Mouse (Mus musculus) lung, postnatal 0 days (tissue): ENCODE results near the gene Pxk. TPM values are rescaled to one million over a fixed set of nuclear protein-coding genes. Genes with fewer than 3 reads are reported as not detected.

Experiments used
- ATAC-seq: fragments of 200-750 bp; cut with Nextera tagmentation; 2 replicates; pipeline ENCODE4 v1.8.0; 2017; ENCODE audit warnings: moderate library complexity
- DNase-seq: peaks from one replicate; pipeline ENCODE4 v3.0.0-alpha.2; 2016; ENCODE audit warnings: low spot score
- H3K27ac ChIP-seq: fragments of 300-500 bp; sonication (generic); 2 replicates; pipeline ENCODE4 v1.5.1; 2014; ENCODE audit warnings: antibody characterized with exemption, mild to moderate bottlenecking, low read length, mixed read lengths
- H3K27me3 ChIP-seq: fragments of 300-500 bp; sonication (generic); replicated peaks from 2 replicates; pipeline ENCODE4 v1.6.1; 2014; ENCODE audit warnings: low read length, mixed read lengths; ENCODE audit not compliant: insufficient read depth
- H3K36me3 ChIP-seq: fragments of 300-500 bp; sonication (generic); 2 replicates; pipeline ENCODE4 v1.6.1; 2014; ENCODE audit warnings: low read length, mixed read lengths; ENCODE audit not compliant: insufficient read depth
- H3K4me1 ChIP-seq: fragments of 300-500 bp; sonication (generic); 2 replicates; pipeline ENCODE4 v1.6.1; 2014; ENCODE audit warnings: antibody characterized with exemption, low read depth, low read length, mixed read lengths; ENCODE audit not compliant: insufficient read depth
- H3K4me2 ChIP-seq: fragments of 300-500 bp; sonication (generic); replicated peaks from 2 replicates; pipeline ENCODE4 v1.6.1; 2014; ENCODE audit warnings: low read depth, mild to moderate bottlenecking, low read length, moderate library complexity, mixed read lengths
- H3K4me3 ChIP-seq: fragments of 300-500 bp; sonication (generic); 2 replicates; pipeline ENCODE4 v1.5.1; 2014; ENCODE audit warnings: low read depth, low read length
- H3K9ac ChIP-seq: fragments of 300-500 bp; sonication (generic); replicated peaks from 2 replicates; pipeline ENCODE4 v1.6.1; 2014; ENCODE audit warnings: low read depth, mild to moderate bottlenecking
- H3K9me3 ChIP-seq: fragments of 300-500 bp; sonication (generic); 2 replicates; pipeline ENCODE4 v1.6.1; 2016; ENCODE audit warnings: low read length, mixed read lengths
- CTCF ChIP-seq: IDR thresholded peaks from 2 replicates; pipeline ENCODE4 v1.5.1; 2016; ENCODE audit warnings: antibody characterized with exemption, mild to moderate bottlenecking
- EP300 ChIP-seq: IDR thresholded peaks from 2 replicates; pipeline ENCODE4 v1.6.1; 2016; ENCODE audit warnings: antibody characterized with exemption, mild to moderate bottlenecking, control low read depth
- WGBS: fragments of 180-500 bp; shearing (Covaris S2); extraction: QIAGEN DNeasy Blood & Tissue Kit; methylation state at CpG from one replicate; pipeline ENCODE4 v1.1.7; 2014; 5-methylcytosine and 5-hydroxymethylcytosine counted together
- polyA plus RNA-seq: library from polyadenylated mRNA; unstranded; fragments of >200 nt; fragmentation: Nextera tagmentation; extraction: Ambion mirVana; gene quantifications from 2 replicates; pipeline ENCODE4 v1.2.1, GENCODE M21; 2015

Gene Pxk
- polyA plus RNA-seq, result 47.5 and 48.4 TPM in 2 replicates

- H3K4me1 ChIP-seq, result peaks cover 13% of the 10 kb centered on the region; the same call in 1 of the 2 replicates
- H3K27me3 ChIP-seq, result no peaks in the 10 kb centered on the region
- H3K4me3 ChIP-seq, result peak within 1 kb of the TSS; percentile 91
- peak; percentile 91 for ATAC-seq
- peak; percentile 92 for DNase-seq
- under 1% methylated on average over 58 of the region's 89 CpGs for WGBS
- H3K9me3 ChIP-seq, result no peaks in the 10 kb centered on the region
- H3K9ac ChIP-seq, result peak within 1 kb of the TSS; percentile 65
- no peak for TF ChIP-seq EP300
- TF ChIP-seq CTCF, result no peak
- no peaks in the 10 kb centered on the region for H3K36me3 ChIP-seq
- H3K27ac ChIP-seq, result peak within 1 kb of the TSS; percentile 82
- peak within 1 kb of the TSS; percentile 67 for H3K4me2 ChIP-seq
These were observed at the start of gene Pxk for GRCm38 (mm10) chr14:8097978-8098686. Gene Pxk (plus strand): TSS chr14:8098211.

DNA sequence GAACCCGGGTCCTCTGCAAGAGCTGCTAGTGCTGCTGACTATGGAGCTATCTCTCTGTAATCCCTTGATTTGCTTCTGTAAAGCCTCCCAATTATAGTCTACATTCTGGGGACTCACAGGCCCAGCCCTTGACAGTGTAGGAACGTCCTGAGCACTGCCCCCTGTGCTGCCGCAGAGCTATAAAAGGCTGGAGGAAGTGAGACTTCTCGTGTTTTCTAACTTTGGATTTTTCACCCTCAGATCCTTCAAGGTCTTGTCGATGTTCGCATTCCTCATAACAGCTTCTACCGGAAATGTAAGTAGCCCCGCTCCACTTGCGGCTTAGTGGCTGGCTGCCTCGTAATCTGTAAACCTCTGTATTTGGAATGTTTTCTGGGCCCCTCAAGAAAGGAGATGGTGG is 48.7 kb upstream of the Pxk start:
- no peak overlapping the region for H3K4me2 ChIP-seq
- TF ChIP-seq CTCF (no peak), EP300 (no peak)
- no peaks in the 10 kb centered on the region for H3K27me3 ChIP-seq
- WGBS, result 80% methylated on average over 10 of the region's 10 CpGs
- no peak overlapping the region for H3K27ac ChIP-seq
- DNase-seq (no peak), ATAC-seq (no peak)
- H3K4me1 ChIP-seq, result no peaks in the 10 kb centered on the region
- H3K36me3 ChIP-seq, result no peaks in the 10 kb centered on the region
- H3K4me3 ChIP-seq, result no peak overlapping the region
- H3K9ac ChIP-seq, result no peak overlapping the region
- H3K9me3 ChIP-seq, result no peaks in the 10 kb centered on the region

GRCm38 (mm10) chr14:8051869-8052268 is 46.1 kb upstream of the Pxk start:
- Histone ChIP-seq H3K4me2 (no peak overlapping the region), H3K27me3 (no peaks in the 10 kb centered on the region), H3K4me1 (no peaks in the 10 kb centered on the region), H3K36me3 (no peaks in the 10 kb centered on the region), H3K4me3 (no peak overlapping the region), H3K9ac (no peak overlapping the region), H3K9me3 (no peaks in the 10 kb centered on the region), H3K27ac (no peak overlapping the region)
- 90% methylated on average over 2 of the region's 2 CpGs for WGBS
- ATAC-seq (no peak), DNase-seq (no peak)
- TF ChIP-seq CTCF (no peak), EP300 (no peak)

GRCm38 (mm10) chr14:8052661-8053060 is 45.4 kb upstream of the Pxk start:
- Histone ChIP-seq H3K27me3 (no peaks in the 10 kb centered on the region), H3K27ac (no peak overlapping the region), H3K4me3 (no peak overlapping the region), H3K9me3 (no peaks in the 10 kb centered on the region), H3K4me2 (no peak overlapping the region), H3K36me3 (no peaks in the 10 kb centered on the region), H3K9ac (no peak overlapping the region), H3K4me1 (no peaks in the 10 kb centered on the region)
- ATAC-seq, result no peak
- no peak for TF ChIP-seq CTCF
- TF ChIP-seq EP300, result no peak
- no peak for DNase-seq
- WGBS, result over 99% methylated on average over 7 of the region's 7 CpGs

GRCm38 (mm10) chr14:8054310-8055102 is 43.5 kb upstream of the Pxk start:
- no peak overlapping the region for H3K27ac ChIP-seq
- H3K4me1 ChIP-seq, result no peaks in the 10 kb centered on the region
- DNase-seq (peak; percentile 73), ATAC-seq (peak; percentile 89)
- TF ChIP-seq EP300, result no peak
- no peak for TF ChIP-seq CTCF
- H3K9me3 ChIP-seq, result no peaks in the 10 kb centered on the region
- H3K36me3 ChIP-seq, result no peaks in the 10 kb centered on the region
- no peak overlapping the region for H3K9ac ChIP-seq
- no peaks in the 10 kb centered on the region for H3K27me3 ChIP-seq
- H3K4me3 ChIP-seq, result no peak overlapping the region
- WGBS, result 44% methylated on average over 17 of the region's 17 CpGs
- H3K4me2 ChIP-seq, result no peak overlapping the region

DNA sequence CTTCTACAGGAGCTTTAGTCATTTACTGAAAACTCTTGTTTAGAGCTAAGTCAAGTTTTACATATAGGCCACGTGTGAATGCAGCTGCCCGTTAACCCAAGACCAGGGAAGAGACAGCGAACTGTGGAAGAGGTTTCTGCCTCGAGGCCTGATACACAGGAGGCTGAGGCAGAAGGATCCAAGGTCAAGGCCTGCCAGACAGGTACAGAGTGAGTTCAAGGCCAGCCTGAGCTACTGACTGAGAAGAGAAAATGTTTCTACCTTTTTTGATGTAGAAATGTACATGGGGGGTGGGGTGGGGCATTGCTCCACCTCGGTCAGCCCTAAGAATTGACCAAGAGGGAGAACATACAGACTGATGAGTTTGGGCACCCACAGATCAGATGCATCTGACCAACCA is 41.9 kb upstream of the Pxk start:
- 89% methylated on average over 5 of the region's 5 CpGs for WGBS
- ATAC-seq, result no peak

More for the DNA sequence above, 41.9 kb upstream of the Pxk start:
- Histone ChIP-seq H3K9me3 (no peaks in the 10 kb centered on the region), H3K4me2 (no peak overlapping the region), H3K36me3 (no peaks in the 10 kb centered on the region), H3K4me1 (no peaks in the 10 kb centered on the region), H3K4me3 (no peak overlapping the region), H3K27ac (no peak overlapping the region), H3K27me3 (no peaks in the 10 kb centered on the region), H3K9ac (no peak overlapping the region)
- no peak for TF ChIP-seq CTCF
- TF ChIP-seq EP300, result no peak
- DNase-seq, result no peak
